Mouse (Mus musculus) forebrain, embryonic 13.5 days (tissue): ENCODE results near the gene Col5a1. TPM values are rescaled to one million over a fixed set of nuclear protein-coding genes. Genes with fewer than 3 reads are reported as not detected.

Experiments used
- polyA plus RNA-seq: library from polyadenylated mRNA; unstranded; fragments of >200 nt; fragmentation: Nextera tagmentation; extraction: Ambion mirVana; gene quantifications from 2 replicates; pipeline ENCODE4 v1.2.1, GENCODE M21; 2015

Col5a1 gene
- polyA plus RNA-seq, 1 experiment from 2014 or later: 6.1 TPM

Other genes with a start within 250 kb of the Col5a1 start
- gene Rxra, start 210.0 kb upstream of the Col5a1 start, polyA plus RNA-seq: 4.3 and 4.9 TPM in 2 replicates
- gene Fcnb, start 198.5 kb downstream of the Col5a1 start, polyA plus RNA-seq: not detected in 2 replicates